Mouse (Mus musculus): Measurements from ENCODE around the gene Rps3a1. TPM values are rescaled to one million over a fixed set of nuclear protein-coding genes. Genes with fewer than 3 reads are reported as not detected.

Rps3a1 gene
- total and polyA plus RNA-seq, 2 experiments from 2014 or later, result 683 to 694 TPM

DNA sequence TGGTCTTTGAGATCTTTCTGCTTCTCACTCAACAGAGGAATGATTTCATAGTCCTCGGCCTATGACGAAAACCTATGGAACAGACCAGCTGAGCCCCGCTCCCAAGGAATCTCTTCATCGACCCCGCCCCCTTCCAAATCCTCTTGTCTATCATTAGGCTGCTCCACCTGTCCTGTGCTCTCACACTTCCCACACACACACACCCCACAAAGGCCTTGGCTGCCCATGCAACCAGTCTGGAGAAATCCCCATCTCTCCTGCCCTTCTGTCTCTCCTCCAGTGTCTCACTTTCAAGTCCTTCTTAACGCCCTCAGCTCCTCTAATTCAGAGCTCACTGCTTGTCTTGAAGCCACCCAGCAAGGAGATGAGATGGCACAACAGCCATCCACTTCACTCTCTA is 40.5 kb downstream of the Rps3a1 start:
- Histone ChIP-seq H3K4me2 (ENCODE audit: low read depth, low read length) (no peak overlapping the region), H3K27me3 (ENCODE audit: control insufficient read depth, insufficient read depth, low read length) (no peaks in the 10 kb centered on the region), H3K9ac (replicated peaks; ENCODE audit: low read depth, low read length) (no peak overlapping the region), H3K27ac (ENCODE audit: low read depth) (no peak overlapping the region), H3K4me1 (ENCODE audit: control insufficient read depth, insufficient read depth) (no peaks in the 10 kb centered on the region), H3K4me3 (ENCODE audit: low read depth, low read length) (no peak overlapping the region), H3K36me3 (replicated peaks; ENCODE audit: control insufficient read depth, insufficient read depth, low read length) (peaks cover 10% of the 10 kb centered on the region; the same call in 1 of the 2 replicates), H3K9me3 (replicated peaks; ENCODE audit: control insufficient read depth, low read length) (no peaks in the 10 kb centered on the region)
- WGBS, result 83% methylated on average over 6 of the region's 6 CpGs
- no peak for DNase-seq (ENCODE audit: low spot score)
- ATAC-seq (ENCODE audit: insufficient read depth, low read depth), result no peak
- TF ChIP-seq EP300 (IDR thresholded peaks at IDR 0.05; ENCODE audit: low read depth) (no peak), CTCF (IDR thresholded peaks at IDR 0.05; ENCODE audit: low read depth) (no peak)

- ATAC-seq (ENCODE audit: insufficient read depth, low read depth), result no peak
- no peak for TF ChIP-seq EP300 (IDR thresholded peaks at IDR 0.05; ENCODE audit: low read depth)
- no peak for TF ChIP-seq CTCF (IDR thresholded peaks at IDR 0.05; ENCODE audit: low read depth)
- peaks cover 8% of the 10 kb centered on the region; the same call in 1 of the 2 replicates for H3K36me3 ChIP-seq (replicated peaks; ENCODE audit: control insufficient read depth, insufficient read depth, low read length)
- H3K27ac ChIP-seq (ENCODE audit: low read depth), result no peak overlapping the region
- no peak overlapping the region for H3K9ac ChIP-seq (replicated peaks; ENCODE audit: low read depth, low read length)
- DNase-seq (ENCODE audit: low spot score), result no peak
- H3K9me3 ChIP-seq (replicated peaks; ENCODE audit: control insufficient read depth, low read length), result no peaks in the 10 kb centered on the region
- no peak overlapping the region for H3K4me3 ChIP-seq (ENCODE audit: low read depth, low read length)
- no peaks in the 10 kb centered on the region for H3K27me3 ChIP-seq (ENCODE audit: control insufficient read depth, insufficient read depth, low read length)
- WGBS, result 87% methylated on average over 5 of the region's 5 CpGs
- no peak overlapping the region for H3K4me2 ChIP-seq (ENCODE audit: low read depth, low read length)
- H3K4me1 ChIP-seq (ENCODE audit: control insufficient read depth, insufficient read depth), result no peaks in the 10 kb centered on the region
Observed at GRCm38 (mm10) chr3:86093907-86094306, 48.6 kb downstream of the Rps3a1 start.

GRCm38 (mm10) chr3:86093213-86093845 is 49.2 kb downstream of the Rps3a1 start:
- Histone ChIP-seq H3K9ac (replicated peaks; ENCODE audit: low read depth, low read length) (no peak overlapping the region), H3K4me2 (ENCODE audit: low read depth, low read length) (no peak overlapping the region), H3K4me1 (ENCODE audit: control insufficient read depth, insufficient read depth) (no peaks in the 10 kb centered on the region), H3K27me3 (ENCODE audit: control insufficient read depth, insufficient read depth, low read length) (no peaks in the 10 kb centered on the region), H3K9me3 (replicated peaks; ENCODE audit: control insufficient read depth, low read length) (no peaks in the 10 kb centered on the region), H3K36me3 (replicated peaks; ENCODE audit: control insufficient read depth, insufficient read depth, low read length) (0 out of 2 replicates have a peak, but pooled peaks cover 8% of the 10 kb centered on the region), H3K27ac (ENCODE audit: low read depth) (no peak overlapping the region), H3K4me3 (ENCODE audit: low read depth, low read length) (no peak overlapping the region)
- DNase-seq (ENCODE audit: low spot score) (no peak), ATAC-seq (ENCODE audit: insufficient read depth, low read depth) (no peak)
- TF ChIP-seq EP300 (IDR thresholded peaks at IDR 0.05; ENCODE audit: low read depth) (no peak), CTCF (IDR thresholded peaks at IDR 0.05; ENCODE audit: low read depth) (no peak)
- WGBS, result 75% methylated on average over 6 of the region's 6 CpGs

Other genes starting within 250 kb of the Rps3a1 start
- 16.2 and 52.6 TPM in 2 replicates for gene Sh3d19, start 171.6 kb downstream of the Rps3a1 start, total RNA-seq (2014; rRNA removed; ENCODE audit: low replicate concordance)
- 7.4 and 8.7 TPM in 2 replicates for gene Sh3d19, start 171.6 kb downstream of the Rps3a1 start, polyA plus RNA-seq (2015; fragmentation: Nextera tagmentation; extraction: Ambion mirVana)
- not detected in 2 replicates for gene Prss48, start 140.2 kb downstream of the Rps3a1 start, total RNA-seq (2014; rRNA removed; ENCODE audit: low replicate concordance)
- not detected in 2 replicates for gene Prss48, start 140.2 kb downstream of the Rps3a1 start, polyA plus RNA-seq (2015; fragmentation: Nextera tagmentation; extraction: Ambion mirVana)
- 19.5 and 22.0 TPM in 2 replicates for gene Lrba, start 82.0 kb upstream of the Rps3a1 start, total RNA-seq (2014; rRNA removed; ENCODE audit: low replicate concordance)
- 1.1 and 1.6 TPM in 2 replicates for gene Lrba, start 82.0 kb upstream of the Rps3a1 start, polyA plus RNA-seq (2015; fragmentation: Nextera tagmentation; extraction: Ambion mirVana)